Mouse (Mus musculus): ENCODE measurements around the gene Vasp.

- TF ChIP-seq CTCF (IDR thresholded peaks at IDR 0.05; ENCODE audit: borderline replicate concordance, insufficient read depth, low read depth, low read length) (no peak), POLR2A (IDR thresholded peaks at IDR 0.05; ENCODE audit: borderline replicate concordance, insufficient read depth, low read length) (no peak)
These were observed 46.6 kb upstream of the Vasp start for GRCm38 (mm10) chr7:19318201-19318600.

Data from cerebellum, adult 2 months (tissue).